Mouse (Mus musculus): ENCODE measurements around the gene Fancd2. TPM values are rescaled to one million over a fixed set of nuclear protein-coding genes. Genes with fewer than 3 reads are reported as not detected.

Gene Fancd2
- total and polyA plus RNA-seq, 3 experiments = 14.0 to 35.0 (median 18.5) TPM

GRCm38 (mm10) chr6:113494258-113494788, 37.2 kb upstream of the Fancd2 start:
- Histone ChIP-seq H3K9me3 (replicated peaks; ENCODE audit: insufficient read depth, low read length) (no peaks in the 10 kb centered on the region), H3K36me3 (ENCODE audit: control insufficient read depth in 1 of 2, insufficient read depth in 2 of 2, low read length in 2 of 2) (no peaks in the 10 kb centered on the region), H3K4me1 (ENCODE audit: control insufficient read depth in 1 of 2, insufficient read depth in 2 of 2, low read length in 2 of 2) (no peaks in the 10 kb centered on the region), H3K79me2 (ENCODE audit: control insufficient read depth, insufficient read depth, low read length, poor library complexity) (no peaks in the 10 kb centered on the region), H3K9ac (ENCODE audit: control insufficient read depth, low read depth, low read length, poor library complexity, severe bottlenecking) (no peak overlapping the region), H3K27me3 (ENCODE audit: control insufficient read depth in 1 of 2, insufficient read depth in 2 of 2, low read length in 2 of 2) (no peaks in the 10 kb centered on the region), H3K4me3 (ENCODE audit: control insufficient read depth in 1 of 2, insufficient read depth in 1 of 2, low read depth in 2 of 2, low read length in 2 of 2) (no peak overlapping the region), H3K27ac (ENCODE audit: control insufficient read depth, low read depth, low read length) (no peak overlapping the region)
- DNase-seq (ENCODE audit: low read depth, low spot score) = no peak
- TF ChIP-seq CTCF (IDR thresholded peaks at IDR 0.05 in 2 of 3, conservative IDR thresholded peaks at IDR 0.05 in 1 of 3; ENCODE audit: control insufficient read depth in 1 of 3, insufficient read depth in 1 of 3, low read depth in 2 of 3, low read length in 3 of 3, poor library complexity in 1 of 3, severe bottlenecking in 1 of 3) (peak in 2 of 3 experiments; percentile 2 to 46; a peak in 3 of 6 replicates), TCF12 (IDR thresholded peaks at IDR 0.05; ENCODE audit: low read depth, low read length) (no peak), GATA1 (IDR thresholded peaks at IDR 0.05; ENCODE audit: low read depth, low read length) (no peak)

GRCm38 (mm10) chr6:113495071-113495675, 36.3 kb upstream of the Fancd2 start:
- Histone ChIP-seq H3K9ac (ENCODE audit: control insufficient read depth, low read depth, low read length, poor library complexity, severe bottlenecking) (no peak overlapping the region), H3K27ac (ENCODE audit: control insufficient read depth, low read depth, low read length) (no peak overlapping the region), H3K9me3 (replicated peaks; ENCODE audit: insufficient read depth, low read length) (no peaks in the 10 kb centered on the region), H3K27me3 (ENCODE audit: control insufficient read depth in 1 of 2, insufficient read depth in 2 of 2, low read length in 2 of 2) (no peaks in the 10 kb centered on the region), H3K4me3 (ENCODE audit: control insufficient read depth in 1 of 2, insufficient read depth in 1 of 2, low read depth in 2 of 2, low read length in 2 of 2) (no peak overlapping the region), H3K4me1 (ENCODE audit: control insufficient read depth in 1 of 2, insufficient read depth in 2 of 2, low read length in 2 of 2) (peaks cover 1 to 2% of the 10 kb centered on the region in 2 experiments; a peak in 3 of 4 replicates), H3K36me3 (ENCODE audit: control insufficient read depth in 1 of 2, insufficient read depth in 2 of 2, low read length in 2 of 2) (peaks cover 0 to 6% of the 10 kb centered on the region in 2 experiments; a peak in 2 of 4 replicates), H3K79me2 (ENCODE audit: control insufficient read depth, insufficient read depth, low read length, poor library complexity) (no peaks in the 10 kb centered on the region)
- TF ChIP-seq MAZ (IDR thresholded peaks at IDR 0.05; ENCODE audit: low read depth, low read length) (no peak), MYC (IDR thresholded peaks at IDR 0.05; ENCODE audit: low read depth, low read length) (no peak), CHD2 (IDR thresholded peaks at IDR 0.05; ENCODE audit: low read length) (no peak)
- no peak for DNase-seq (ENCODE audit: low read depth, low spot score)

DNA sequence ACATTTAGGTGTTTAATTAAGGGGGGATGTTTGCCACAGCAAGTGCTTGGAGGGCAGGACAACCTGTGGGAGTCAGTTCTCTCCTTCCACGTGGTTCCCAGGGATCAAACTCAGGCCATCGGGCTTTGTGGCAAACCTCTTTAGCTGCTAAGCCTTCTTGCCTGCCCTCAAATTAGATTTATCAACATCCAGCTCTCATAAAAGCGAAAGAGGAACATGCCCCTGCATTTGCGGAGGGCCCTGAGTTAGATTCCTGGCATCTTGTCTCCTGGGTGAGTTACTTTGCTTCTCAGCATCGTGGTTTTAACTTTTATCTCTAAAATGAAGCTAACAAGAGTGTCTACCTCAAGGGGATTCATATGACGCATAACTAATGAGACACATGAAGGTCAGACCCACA, 32.1 kb upstream of the Fancd2 start:
- H3K9me3 ChIP-seq (replicated peaks; ENCODE audit: insufficient read depth, low read length) = no peaks in the 10 kb centered on the region
- no peaks in the 10 kb centered on the region for H3K79me2 ChIP-seq (ENCODE audit: control insufficient read depth, insufficient read depth, low read length, poor library complexity)
- TF ChIP-seq ZNF384 (IDR thresholded peaks at IDR 0.05; ENCODE audit: low read depth, low read length) = no peak
- TF ChIP-seq MXI1 (IDR thresholded peaks at IDR 0.05; ENCODE audit: low read depth, low read length) = peak; percentile 63
- TF ChIP-seq GATA1 (IDR thresholded peaks at IDR 0.05; ENCODE audit: low read depth, low read length) = no peak
- TF ChIP-seq ZMIZ1 (IDR thresholded peaks at IDR 0.05; ENCODE audit: low read depth, low read length) = no peak
- TF ChIP-seq UBTF (IDR thresholded peaks at IDR 0.05; ENCODE audit: borderline replicate concordance, insufficient read depth, low read depth, low read length) = no peak
- TF ChIP-seq HCFC1 (IDR thresholded peaks at IDR 0.05; ENCODE audit: low read depth, low read length) = peak; percentile 57; the same call in 1 of the 2 replicates
- peak; percentile 70 for TF ChIP-seq MAX (IDR thresholded peaks at IDR 0.05; ENCODE audit: low read length)
- TF ChIP-seq SIN3A (IDR thresholded peaks at IDR 0.05; ENCODE audit: low read length) = no peak; the same call in 1 of the 2 replicates
- TF ChIP-seq MAZ (IDR thresholded peaks at IDR 0.05; ENCODE audit: low read depth, low read length) = 0 out of 2 replicates have a peak, but pooled peaks have one; percentile 13
- TF ChIP-seq TAL1 (IDR thresholded peaks at IDR 0.05; ENCODE audit: low read length) = no peak
- TF ChIP-seq CHD1 (IDR thresholded peaks at IDR 0.05; ENCODE audit: low read depth, low read length) = no peak
- peak overlapping the region; percentile 52 to 68 for H3K4me3 ChIP-seq (ENCODE audit: control insufficient read depth in 1 of 2, insufficient read depth in 1 of 2, low read depth in 2 of 2, low read length in 2 of 2)
- H3K27ac ChIP-seq (ENCODE audit: control insufficient read depth, low read depth, low read length) = peak overlapping the region; percentile 73
- peak; percentile 77 for DNase-seq (ENCODE audit: low read depth, low spot score)
- H3K36me3 ChIP-seq (ENCODE audit: control insufficient read depth in 1 of 2, insufficient read depth in 2 of 2, low read length in 2 of 2) = peaks cover 0 to 6% of the 10 kb centered on the region in 2 experiments; a peak in 2 of 4 replicates
- H3K9ac ChIP-seq (ENCODE audit: control insufficient read depth, low read depth, low read length, poor library complexity, severe bottlenecking) = peak overlapping the region; percentile 58
- peaks cover 2 to 3% of the 10 kb centered on the region in 2 experiments; a peak in 3 of 4 replicates for H3K4me1 ChIP-seq (ENCODE audit: control insufficient read depth in 1 of 2, insufficient read depth in 2 of 2, low read length in 2 of 2)
- H3K27me3 ChIP-seq (ENCODE audit: control insufficient read depth in 1 of 2, insufficient read depth in 2 of 2, low read length in 2 of 2) = no peaks in the 10 kb centered on the region
